ENCODE assay signal across 8 mouse cellular contexts in the genomic region with DNA sequence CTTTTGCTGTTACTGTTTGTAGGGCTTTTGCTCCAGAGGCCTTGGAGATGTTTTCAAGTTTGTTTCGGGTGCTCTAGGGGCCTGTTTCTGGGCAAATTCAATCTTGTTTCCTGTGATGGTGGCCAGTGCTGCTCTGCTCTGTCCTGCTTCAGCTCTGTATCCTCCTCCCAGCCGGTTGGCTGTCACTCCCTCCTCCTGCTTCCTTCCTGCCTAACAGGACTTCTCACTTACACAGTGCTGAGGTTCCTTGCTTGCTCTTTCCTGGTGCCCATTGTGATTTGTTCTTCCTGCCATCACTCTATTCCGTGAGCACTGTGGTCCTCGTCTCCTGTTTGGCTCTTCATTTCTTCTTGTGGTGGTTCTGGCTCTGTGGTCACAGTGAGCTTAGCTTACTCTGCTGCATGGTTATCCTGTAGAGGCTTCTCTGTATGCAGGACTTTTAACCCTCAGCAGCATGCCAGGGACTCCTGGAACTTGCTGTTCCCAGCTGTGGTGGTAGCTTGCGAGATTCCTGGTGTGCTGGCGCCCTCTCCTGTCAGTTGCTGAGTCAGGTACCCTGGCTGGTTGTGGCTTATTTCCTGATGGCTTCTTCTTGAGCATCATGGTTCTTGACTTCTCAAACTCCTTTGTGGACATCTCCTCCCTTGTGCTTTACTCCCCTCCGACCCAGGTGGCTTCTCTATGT.
DNase-seq lines count a peak whose midpoint lies in the region; ATAC-seq lines count a peak whose summit lies in the region.

No protein-coding gene starts in this region.

- peak; percentile 22 for DNase-seq in WW6 (ENCODE audit: low read depth, low spot score)
- peak; percentile 76 to 82 for DNase-seq in cerebellum, postnatal 4 days (ENCODE audit: low spot score in 2 of 2)
- DNase-seq in gastrocnemius, postnatal 14 days: peak; percentile 88
- peak; percentile 76 to 85 for DNase-seq in left cerebral cortex, postnatal 10 days (ENCODE audit: extremely low spot score in 1 of 2, low spot score in 2 of 2)
- DNase-seq in right cerebral cortex, postnatal 36 days (ENCODE audit: low spot score in 2 of 2): peak; percentile 78 to 82
- peak; percentile 78 to 80 for DNase-seq in urinary bladder, postnatal 4 days (ENCODE audit: low spot score in 2 of 2)

- intact Hi-C loops in gastrocnemius, postnatal 14 days (cut with DNase I; ENCODE audit: low total_unique reads): loop anchor here (5.0 kb wide), 1 partner anchor 241 kb away; no protein-coding TSS in a partner anchor
- intact Hi-C loops in left cerebral cortex, postnatal 10 days (cut with DNase I): loop anchor here (1.0 to 5.0 kb wide), 2 partner anchors 170 to 236 kb away; no protein-coding TSS in a partner anchor

- peak; percentile 68 for ATAC-seq in inflammation-experienced regulatory T-cells, adult 6 months
- peak; percentile 74 for ATAC-seq in megakaryocyte-erythroid progenitor cell, adult 5-6 weeks (replicated peaks; ENCODE audit: low FRiP score, low TSS enrichment, poor library complexity, severe bottlenecking)

Comparison
In these comparisons a context has a peak if more than half of its experiments do, and no peak if none do; other contexts are left out.
1. Peak in every context shown above with its lines: DNase-seq and ATAC-seq.
2. DNase-seq: peak in every context shown above with its lines; median percentile 88 in gastrocnemius, postnatal 14 days; 80 in left cerebral cortex, postnatal 10 days; 80 in right cerebral cortex, postnatal 36 days; 79 in cerebellum, postnatal 4 days; 79 in urinary bladder, postnatal 4 days; 22 in WW6.